Mouse (Mus musculus): ENCODE results near the gene Galnt7.
A peak's percentile ranks its signal among the peaks of the same experiment; 100 is the strongest.

Galnt7 gene

GRCm38 (mm10) chr8:57652456-57653055 is at the start of gene Galnt7:
Gene Galnt7 (minus strand): TSS chr8:57653032.
- peak; percentile 82 for DNase-seq (ENCODE audit: low spot score)

GRCm38 (mm10) chr8:57688633-57689032 is 35.8 kb upstream of the Galnt7 start:
- DNase-seq (ENCODE audit: low spot score), result no peak

GRCm38 (mm10) chr8:57685803-57686202 is 33.0 kb upstream of the Galnt7 start:
- no peak for DNase-seq (ENCODE audit: low spot score)

GRCm38 (mm10) chr8:57680044-57680443 is 27.2 kb upstream of the Galnt7 start:
- no peak for DNase-seq (ENCODE audit: low spot score)

GRCm38 (mm10) chr8:57664121-57664520 is 11.3 kb upstream of the Galnt7 start:
- DNase-seq (ENCODE audit: low spot score), result no peak

GRCm38 (mm10) chr8:57660019-57660418 is 7.2 kb upstream of the Galnt7 start:
- DNase-seq (ENCODE audit: low spot score), result no peak

GRCm38 (mm10) chr8:57656446-57656845 is 3.6 kb upstream of the Galnt7 start:
- no peak for DNase-seq (ENCODE audit: low spot score)

- no peak for DNase-seq (ENCODE audit: low spot score)
These were observed 1.3 kb upstream of the Galnt7 start for GRCm38 (mm10) chr8:57654146-57654545.

GRCm38 (mm10) chr8:57653768-57654125 is 915 bp upstream of the Galnt7 start:
- peak; percentile 7 for DNase-seq (ENCODE audit: low spot score)

- peak; percentile 82 for DNase-seq (ENCODE audit: low spot score)
These were observed 380 bp upstream of the Galnt7 start for GRCm38 (mm10) chr8:57653056-57653767.

GRCm38 (mm10) chr8:57651689-57652455 is 960 bp downstream of the Galnt7 start:
- peak; percentile 81 for DNase-seq (ENCODE audit: low spot score)

GRCm38 (mm10) chr8:57651357-57651688 is 1.5 kb downstream of the Galnt7 start:
- DNase-seq (ENCODE audit: low spot score), result no peak

GRCm38 (mm10) chr8:57650216-57650615 is 2.6 kb downstream of the Galnt7 start:
- DNase-seq (ENCODE audit: low spot score), result no peak

GRCm38 (mm10) chr8:57647566-57647965 is 5.3 kb downstream of the Galnt7 start:
- DNase-seq (ENCODE audit: low spot score), result no peak

GRCm38 (mm10) chr8:57644281-57644680 is 8.6 kb downstream of the Galnt7 start:
- no peak for DNase-seq (ENCODE audit: low spot score)

GRCm38 (mm10) chr8:57642722-57643121 is 10.1 kb downstream of the Galnt7 start:
- no peak for DNase-seq (ENCODE audit: low spot score)

GRCm38 (mm10) chr8:57638925-57639324 is 13.9 kb downstream of the Galnt7 start:
- no peak for DNase-seq (ENCODE audit: low spot score)

GRCm38 (mm10) chr8:57637599-57638280 is 15.1 kb downstream of the Galnt7 start:
- DNase-seq (ENCODE audit: low spot score), result no peak

GRCm38 (mm10) chr8:57636698-57637097 is 16.1 kb downstream of the Galnt7 start:
- DNase-seq (ENCODE audit: low spot score), result no peak

- DNase-seq (ENCODE audit: low spot score), result no peak
These were observed 16.6 kb downstream of the Galnt7 start for GRCm38 (mm10) chr8:57636281-57636680.

- DNase-seq (ENCODE audit: low spot score), result no peak
These were observed 21.1 kb downstream of the Galnt7 start for GRCm38 (mm10) chr8:57631780-57632179.

- DNase-seq (ENCODE audit: low spot score), result no peak
These were observed 22.7 kb downstream of the Galnt7 start for GRCm38 (mm10) chr8:57630148-57630547.
